Mouse (Mus musculus) lung, postnatal 10 days (tissue): Measurements from ENCODE around the gene Zfp148.

ENCODE experiments used
- DNase-seq: peaks from one replicate; pipeline ENCODE4 v3.0.0; 2021

Zfp148 gene

DNA sequence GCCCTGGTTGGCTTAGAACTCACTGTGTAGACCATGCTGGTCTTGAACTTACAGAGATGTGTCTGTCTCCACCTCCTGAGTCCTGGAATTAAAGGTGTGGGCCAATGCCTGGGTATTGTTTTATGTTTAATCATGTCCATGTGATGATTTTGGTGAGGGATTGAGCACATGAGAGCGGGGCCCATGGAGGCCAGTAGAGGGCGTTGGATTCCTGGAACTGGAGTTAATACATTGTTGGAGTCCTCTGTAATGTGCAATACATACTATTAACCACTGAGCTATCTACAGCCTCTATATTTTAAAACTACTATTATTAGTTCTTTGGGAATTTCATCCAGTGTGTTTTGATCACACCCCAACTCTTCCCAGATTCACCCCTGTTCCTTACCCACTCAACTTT, 163.7 kb downstream of the Zfp148 start:
- no peak for DNase-seq

DNA sequence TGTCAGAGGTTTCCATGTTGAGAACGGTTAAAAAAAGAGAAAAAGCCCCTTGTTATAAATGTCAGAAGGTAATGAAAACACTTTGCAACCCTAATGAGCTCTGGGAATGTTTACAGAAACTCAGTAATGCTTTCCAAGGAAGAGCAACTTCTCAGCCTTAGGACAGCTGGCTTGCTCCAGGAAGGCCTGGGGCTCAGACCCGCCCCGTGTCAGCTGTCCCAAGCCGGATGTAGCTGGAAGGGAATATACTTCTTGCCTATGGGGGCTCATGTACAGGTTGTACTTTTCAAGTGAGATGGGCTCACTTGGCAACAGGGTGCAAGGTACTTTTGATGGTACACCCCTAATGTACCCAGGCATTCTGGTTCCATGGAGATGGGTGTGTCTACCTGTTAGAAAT, 164.9 kb downstream of the Zfp148 start:
- DNase-seq = no peak

DNA sequence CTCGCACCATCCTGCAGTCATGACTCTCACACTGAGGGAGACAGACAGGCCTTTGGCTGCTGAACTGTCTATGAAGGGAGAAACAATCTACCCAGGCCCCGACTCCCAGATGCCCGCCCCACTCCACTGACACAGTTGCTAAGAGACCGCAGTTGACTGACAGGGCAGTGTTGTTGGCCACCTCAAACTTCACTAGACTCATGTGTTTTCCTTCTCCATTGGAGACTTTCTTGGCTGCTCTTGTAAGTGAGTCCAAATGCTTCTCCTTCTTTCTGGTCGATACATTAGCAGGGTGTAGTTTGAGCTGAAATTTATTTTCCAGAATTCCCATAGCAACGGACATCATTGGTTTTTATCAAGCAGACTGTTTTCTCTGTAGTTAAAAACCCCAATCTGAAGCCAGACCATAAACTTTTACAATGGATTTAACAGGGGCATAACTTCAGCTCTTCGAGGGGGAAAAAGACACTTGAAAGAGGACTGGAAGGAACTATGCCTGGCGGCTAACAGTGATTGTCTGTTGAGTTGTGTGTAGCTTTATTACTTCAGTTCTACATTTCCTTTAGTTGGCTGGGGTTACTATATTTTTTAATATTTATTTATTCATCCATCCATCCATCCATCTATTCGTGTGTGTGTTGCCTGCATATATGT, 173.2 kb downstream of the Zfp148 start:
- DNase-seq = peak; percentile 56
